Mouse (Mus musculus) ES-Bruce4 (cell line): ENCODE measurements around the gene Dhrs3. TPM values are rescaled to one million over a fixed set of nuclear protein-coding genes. Genes with fewer than 3 reads are reported as not detected.

Experiments used
- H3K27ac ChIP-seq: 2 replicates; pipeline ENCODE4 v1.5.1; 2012; ENCODE audit warnings: low read length, inconsistent platforms; ENCODE audit not compliant: insufficient read depth
- H3K27me3 ChIP-seq: 2 replicates; pipeline ENCODE4 v1.6.1; 2012; ENCODE audit warnings: mild to moderate bottlenecking, low read length, inconsistent platforms; ENCODE audit not compliant: control insufficient read depth, poor library complexity, insufficient read depth, severe bottlenecking
- H3K36me3 ChIP-seq: 2 replicates; pipeline ENCODE4 v1.6.1; 2012; ENCODE audit warnings: inconsistent platforms, mild to moderate bottlenecking, low read length, moderate library complexity; ENCODE audit not compliant: control insufficient read depth, poor library complexity, insufficient read depth, severe bottlenecking
- H3K4me1 ChIP-seq: one replicate; pipeline ENCODE4 v1.8.1; 2011; ENCODE audit warnings: low read length; ENCODE audit not compliant: control insufficient read depth, insufficient read depth
- H3K4me3 ChIP-seq: 2 replicates; pipeline ENCODE4 v1.5.1; 2011; ENCODE audit warnings: low read depth, mild to moderate bottlenecking, low read length
- H3K9ac ChIP-seq: 2 replicates; pipeline ENCODE4 v1.6.1; 2012; ENCODE audit warnings: low read depth, mild to moderate bottlenecking, inconsistent platforms; ENCODE audit not compliant: poor library complexity, severe bottlenecking
- H3K9me3 ChIP-seq: replicated peaks from 2 replicates; pipeline ENCODE4 v1.6.1; 2012; ENCODE audit warnings: mild to moderate bottlenecking, low read length, inconsistent platforms; ENCODE audit not compliant: control insufficient read depth, poor library complexity, insufficient read depth, severe bottlenecking
- CTCF ChIP-seq: IDR thresholded peaks from one replicate; pipeline ENCODE4 v1.8.1; 2011; ENCODE audit warnings: low read depth, low read length
- EP300 ChIP-seq: IDR thresholded peaks from 2 replicates; pipeline ENCODE4 v1.6.1; 2011; ENCODE audit warnings: low read depth, low read length; ENCODE audit not compliant: insufficient read depth
- POLR2A ChIP-seq: IDR thresholded peaks from one replicate; pipeline ENCODE4 v1.8.1; 2011; ENCODE audit warnings: low read length; ENCODE audit not compliant: insufficient read depth
- polyA plus RNA-seq: library from polyadenylated mRNA; stranded (reverse); fragments of >200 nt; gene quantifications from 2 replicates; pipeline ENCODE4 v1.2.4, GENCODE M21; 2011; ENCODE audit warnings: low read depth; ENCODE audit not compliant: missing spikeins, insufficient read depth, insufficient read length

Dhrs3 gene
- polyA plus RNA-seq, 1 experiment: 10.4 TPM

DNA sequence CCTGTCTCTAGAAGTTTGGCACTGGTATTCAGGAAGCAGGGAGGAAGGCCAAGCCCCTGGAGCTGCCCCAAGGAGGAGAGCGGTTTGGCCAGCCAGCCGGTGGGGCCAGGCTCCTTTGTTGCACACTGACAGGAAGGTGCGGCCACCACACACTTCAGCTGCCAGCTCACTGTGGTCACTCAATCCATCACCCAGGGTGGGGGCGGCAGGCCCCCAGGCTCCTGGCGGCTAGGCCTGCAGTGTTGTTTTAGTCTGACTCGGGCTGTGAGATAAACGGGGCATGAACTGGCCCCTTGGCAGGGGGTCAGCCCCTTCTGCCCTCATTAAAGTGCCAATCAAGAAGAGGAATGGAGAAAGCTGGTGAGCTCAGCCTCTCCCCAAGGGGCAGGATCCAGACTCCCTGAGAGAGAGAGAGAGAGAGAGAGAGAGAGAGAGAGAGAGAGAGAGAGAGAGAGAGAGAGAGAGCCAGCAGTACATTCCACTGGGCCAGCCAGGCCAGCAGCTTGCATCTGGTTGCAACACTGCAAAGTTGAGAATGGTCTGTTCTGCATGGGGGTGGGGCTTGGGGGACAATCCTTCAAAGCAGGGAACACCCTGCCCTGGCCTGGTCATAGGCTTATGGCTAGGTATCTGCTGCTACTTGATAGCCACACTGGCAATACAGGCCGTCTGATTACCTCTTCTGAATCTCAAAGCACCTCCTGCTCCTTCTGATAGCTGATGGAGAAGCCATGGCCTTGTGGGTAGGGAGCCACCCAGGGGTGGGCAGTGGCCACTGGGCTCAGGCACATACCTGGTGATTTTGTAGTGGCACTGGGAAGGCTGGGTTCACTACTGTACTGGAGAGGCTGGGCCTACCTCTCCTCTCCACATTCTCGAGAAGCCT, 57.1 kb downstream of the Dhrs3 start:
- no peaks in the 10 kb centered on the region for H3K9me3 ChIP-seq
- H3K4me3 ChIP-seq: no peak overlapping the region
- H3K4me1 ChIP-seq: no peaks in the 10 kb centered on the region
- no peaks in the 10 kb centered on the region for H3K27me3 ChIP-seq
- no peaks in the 10 kb centered on the region for H3K36me3 ChIP-seq
- no peak overlapping the region for H3K9ac ChIP-seq
- TF ChIP-seq EP300: no peak
- TF ChIP-seq POLR2A: no peak
- TF ChIP-seq CTCF: no peak
- no peak overlapping the region for H3K27ac ChIP-seq

DNA sequence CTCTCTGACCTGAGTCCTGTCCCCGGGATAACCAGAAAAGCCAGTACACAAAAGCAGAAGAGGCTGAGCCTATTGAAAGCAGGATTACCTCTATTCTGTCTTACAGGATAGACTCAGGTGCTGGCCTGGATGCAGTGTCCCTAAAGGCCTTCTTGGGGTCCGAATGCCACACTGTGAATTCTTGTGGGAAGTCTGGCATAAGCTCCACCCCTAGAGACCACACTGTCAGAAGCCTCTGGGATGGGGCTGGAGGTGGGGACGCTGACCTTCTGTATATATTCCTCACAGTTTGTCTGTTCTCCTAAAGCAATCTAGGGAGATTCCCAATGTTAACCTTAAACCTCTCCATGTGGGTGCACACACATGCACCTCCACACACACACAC, 57.7 kb downstream of the Dhrs3 start:
- H3K9me3 ChIP-seq: no peaks in the 10 kb centered on the region
- H3K4me3 ChIP-seq: no peak overlapping the region
- no peak overlapping the region for H3K9ac ChIP-seq
- H3K27ac ChIP-seq: no peak overlapping the region
- H3K27me3 ChIP-seq: no peaks in the 10 kb centered on the region
- no peaks in the 10 kb centered on the region for H3K4me1 ChIP-seq
- no peaks in the 10 kb centered on the region for H3K36me3 ChIP-seq
- TF ChIP-seq POLR2A (no peak), CTCF (no peak), EP300 (no peak)

GRCm38 (mm10) chr4:144950883-144951282, 58.3 kb downstream of the Dhrs3 start:
- Histone ChIP-seq H3K36me3 (no peaks in the 10 kb centered on the region), H3K27me3 (no peaks in the 10 kb centered on the region), H3K4me1 (no peaks in the 10 kb centered on the region), H3K27ac (no peak overlapping the region), H3K9me3 (no peaks in the 10 kb centered on the region), H3K9ac (no peak overlapping the region), H3K4me3 (no peak overlapping the region)
- TF ChIP-seq EP300: no peak
- no peak for TF ChIP-seq CTCF
- TF ChIP-seq POLR2A: no peak

DNA sequence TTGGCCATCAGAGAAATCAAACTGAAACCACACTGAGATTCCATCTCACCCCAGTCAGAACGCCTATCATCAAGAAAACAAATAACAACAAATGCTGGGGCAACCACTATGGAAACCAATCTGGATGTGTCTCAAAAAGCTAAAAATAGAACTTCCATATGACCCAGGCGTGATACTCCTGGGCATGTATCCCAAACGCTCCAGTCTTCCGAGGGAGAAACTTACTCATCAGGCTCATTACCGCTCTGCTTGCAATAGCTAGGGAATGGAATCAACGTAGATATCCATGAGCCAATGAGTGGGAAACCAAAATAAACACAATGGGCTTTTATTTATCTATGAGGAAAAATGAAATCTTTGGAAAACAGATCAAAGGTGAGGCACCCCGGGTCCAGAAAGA, 59.2 kb downstream of the Dhrs3 start:
- no peaks in the 10 kb centered on the region for H3K36me3 ChIP-seq
- no peaks in the 10 kb centered on the region for H3K27me3 ChIP-seq

GRCm38 (mm10) chr4:144953421-144953820, 60.8 kb downstream of the Dhrs3 start:
- no peak overlapping the region for H3K9ac ChIP-seq
- H3K27ac ChIP-seq: no peak overlapping the region
- H3K4me1 ChIP-seq: no peaks in the 10 kb centered on the region
- H3K4me3 ChIP-seq: no peak overlapping the region
- H3K36me3 ChIP-seq: no peaks in the 10 kb centered on the region
- H3K9me3 ChIP-seq: no peaks in the 10 kb centered on the region
- H3K27me3 ChIP-seq: no peaks in the 10 kb centered on the region
- no peak for TF ChIP-seq CTCF
- no peak for TF ChIP-seq EP300
- no peak for TF ChIP-seq POLR2A

More for the DNA sequence above, 59.2 kb downstream of the Dhrs3 start:
- no peaks in the 10 kb centered on the region for H3K9me3 ChIP-seq
- H3K4me1 ChIP-seq: no peaks in the 10 kb centered on the region
- TF ChIP-seq CTCF: no peak
- TF ChIP-seq EP300: no peak
- no peak for TF ChIP-seq POLR2A
- no peak overlapping the region for H3K27ac ChIP-seq
- no peak overlapping the region for H3K9ac ChIP-seq
- H3K4me3 ChIP-seq: no peak overlapping the region

GRCm38 (mm10) chr4:144955863-144956262, 63.2 kb downstream of the Dhrs3 start:
- Histone ChIP-seq H3K27ac (no peak overlapping the region), H3K9ac (no peak overlapping the region), H3K9me3 (no peaks in the 10 kb centered on the region), H3K4me1 (no peaks in the 10 kb centered on the region), H3K36me3 (no peaks in the 10 kb centered on the region), H3K4me3 (no peak overlapping the region), H3K27me3 (no peaks in the 10 kb centered on the region)
- no peak for TF ChIP-seq POLR2A
- no peak for TF ChIP-seq CTCF
- no peak for TF ChIP-seq EP300
